Mouse (Mus musculus) midbrain, embryonic 11.5 days (tissue): ENCODE measurements around the gene Mia2. TPM values are rescaled to one million over a fixed set of nuclear protein-coding genes. Genes with fewer than 3 reads are reported as not detected.
A peak's percentile ranks its signal among the peaks of the same experiment; 100 is the strongest.
"Not testable (repeated sequence)": the region's sequence is repeated elsewhere in the genome, so short reads cannot be mapped to it uniquely, and the experiment has no call there.

Source experiments
- ATAC-seq: fragments of 200-750 bp; cut with Nextera tagmentation; 2 replicates; pipeline ENCODE4 v1.8.0; 2017; ENCODE audit warnings: moderate TSS enrichment, moderate library complexity; ENCODE audit not compliant: low FRiP score
- DNase-seq: peaks from one replicate; pipeline ENCODE4 v3.0.0; 2015; ENCODE audit warnings: low spot score; ENCODE audit errors: missing footprints
- H3K27ac ChIP-seq: fragments of 300-500 bp; sonication (generic); 2 replicates; pipeline ENCODE4 v1.5.1; 2014; ENCODE audit warnings: low read depth, low read length
- H3K27me3 ChIP-seq: fragments of 300-500 bp; sonication (generic); 2 replicates; pipeline ENCODE4 v1.6.1; 2014; ENCODE audit warnings: mild to moderate bottlenecking, low read length, moderate library complexity, mixed read lengths; ENCODE audit not compliant: control insufficient read depth, insufficient read depth
- H3K36me3 ChIP-seq: fragments of 300-500 bp; sonication (generic); 2 replicates; pipeline ENCODE4 v1.6.1; 2014; ENCODE audit warnings: mild to moderate bottlenecking, low read length, moderate library complexity, mixed read lengths; ENCODE audit not compliant: control insufficient read depth, insufficient read depth
- H3K4me1 ChIP-seq: fragments of 300-500 bp; sonication (generic); 2 replicates; pipeline ENCODE4 v1.6.1; 2014; ENCODE audit warnings: low read length; ENCODE audit not compliant: control insufficient read depth, insufficient read depth
- H3K4me2 ChIP-seq: fragments of 300-500 bp; sonication (generic); 2 replicates; pipeline ENCODE4 v1.6.1; 2014; ENCODE audit warnings: mild to moderate bottlenecking, moderate library complexity
- H3K4me3 ChIP-seq: fragments of 300-500 bp; sonication (generic); 2 replicates; pipeline ENCODE4 v1.5.1; 2014; ENCODE audit warnings: low read depth, low read length
- H3K9ac ChIP-seq: fragments of 300-500 bp; sonication (generic); 2 replicates; pipeline ENCODE4 v1.6.1; 2014; ENCODE audit warnings: low read length
- H3K9me3 ChIP-seq: fragments of 300-500 bp; sonication (generic); 2 replicates; pipeline ENCODE4 v1.6.1; 2016; ENCODE audit warnings: low read length; ENCODE audit not compliant: control insufficient read depth
- WGBS: fragments of 180-500 bp; shearing (Covaris S2); extraction: QIAGEN DNeasy Blood & Tissue Kit; methylation state at CpG from one replicate; pipeline ENCODE4 v1.1.7; 2014; 5-methylcytosine and 5-hydroxymethylcytosine counted together
- polyA plus RNA-seq: library from polyadenylated mRNA; unstranded; fragments of >200 nt; fragmentation: Nextera tagmentation; extraction: Ambion mirVana; gene quantifications from 2 replicates; pipeline ENCODE4 v1.2.1, GENCODE M21; 2014

Mia2 gene
- polyA plus RNA-seq = 55.4 and 63.4 TPM in 2 replicates

GRCm38 (mm10) chr12:59095104-59096025, at the start of gene Mia2:
Mia2 (plus strand) TSS chr12:59095799.
- no peak within 1 kb of the TSS for H3K9ac ChIP-seq
- no peak within 1 kb of the TSS for H3K27ac ChIP-seq
- ATAC-seq = no peak
- H3K36me3 ChIP-seq = no peaks in the 10 kb centered on the region
- no peak within 1 kb of the TSS for H3K4me2 ChIP-seq
- H3K4me1 ChIP-seq = no peaks in the 10 kb centered on the region
- no peak for DNase-seq
- 85% methylated on average over 19 of the region's 19 CpGs for WGBS
- no peaks in the 10 kb centered on the region for H3K9me3 ChIP-seq
- H3K27me3 ChIP-seq = no peaks in the 10 kb centered on the region
- no peak within 1 kb of the TSS for H3K4me3 ChIP-seq

- peak; percentile 35 for DNase-seq
- Histone ChIP-seq H3K27ac (no peak overlapping the region), H3K9ac (no peak overlapping the region), H3K4me1 (no peaks in the 10 kb centered on the region), H3K9me3 (no peaks in the 10 kb centered on the region), H3K4me2 (no peak overlapping the region), H3K4me3 (no peak overlapping the region), H3K36me3 (peaks cover 4% of the 10 kb centered on the region; the same call in 1 of the 2 replicates), H3K27me3 (no peaks in the 10 kb centered on the region)
- WGBS = 100% methylated on average over 3 of the region's 3 CpGs
- no peak for ATAC-seq
These were observed 43.1 kb upstream of the Mia2 start for GRCm38 (mm10) chr12:59052470-59052869.

GRCm38 (mm10) chr12:59053166-59053565, 42.4 kb upstream of the Mia2 start:
- H3K36me3 ChIP-seq = peaks cover 4% of the 10 kb centered on the region; the same call in 1 of the 2 replicates
- DNase-seq = no peak
- H3K4me1 ChIP-seq = no peaks in the 10 kb centered on the region
- ATAC-seq = no peak
- no peak overlapping the region for H3K27ac ChIP-seq
- WGBS = 92% methylated on average over 5 of the region's 5 CpGs
- no peaks in the 10 kb centered on the region for H3K27me3 ChIP-seq
- H3K4me3 ChIP-seq = no peak overlapping the region
- no peak overlapping the region for H3K9ac ChIP-seq
- no peaks in the 10 kb centered on the region for H3K9me3 ChIP-seq
- H3K4me2 ChIP-seq = no peak overlapping the region

- ATAC-seq (no peak), DNase-seq (peak; percentile 53)
- no peak overlapping the region for H3K9ac ChIP-seq
- no peak overlapping the region for H3K27ac ChIP-seq
- no peak overlapping the region for H3K4me2 ChIP-seq
- H3K27me3 ChIP-seq = no peaks in the 10 kb centered on the region
- H3K9me3 ChIP-seq = no peaks in the 10 kb centered on the region
- no peaks in the 10 kb centered on the region for H3K4me1 ChIP-seq
- peaks cover 6% of the 10 kb centered on the region; the same call in 1 of the 2 replicates for H3K36me3 ChIP-seq
- H3K4me3 ChIP-seq = no peak overlapping the region
These were observed 41.6 kb upstream of the Mia2 start for GRCm38 (mm10) chr12:59053976-59054375.

GRCm38 (mm10) chr12:59055196-59055850, 40.3 kb upstream of the Mia2 start:
- H3K36me3 ChIP-seq = peaks cover 6% of the 10 kb centered on the region; the same call in 1 of the 2 replicates
- 89% methylated on average over 4 of the region's 4 CpGs for WGBS
- H3K9me3 ChIP-seq = no peaks in the 10 kb centered on the region
- H3K27ac ChIP-seq = no peak overlapping the region
- H3K4me1 ChIP-seq = peaks cover 3% of the 10 kb centered on the region
- no peak overlapping the region for H3K4me3 ChIP-seq
- DNase-seq (no peak), ATAC-seq (no peak)
- H3K4me2 ChIP-seq = no peak overlapping the region
- H3K9ac ChIP-seq = no peak overlapping the region
- no peaks in the 10 kb centered on the region for H3K27me3 ChIP-seq

GRCm38 (mm10) chr12:59056222-59056621, 39.4 kb upstream of the Mia2 start:
- Histone ChIP-seq H3K36me3 (peaks cover 6% of the 10 kb centered on the region; the same call in 1 of the 2 replicates), H3K4me3 (no peak overlapping the region)
- WGBS = 98% methylated on average over 11 of the region's 11 CpGs

GRCm38 (mm10) chr12:59058242-59058641, 37.4 kb upstream of the Mia2 start:
- H3K27me3 ChIP-seq, H3K4me1 ChIP-seq, H3K9ac ChIP-seq, H3K9me3 ChIP-seq, H3K27ac ChIP-seq, H3K36me3 ChIP-seq, H3K4me3 ChIP-seq, H3K4me2 ChIP-seq, DNase-seq, ATAC-seq: not testable (repeated sequence)
- WGBS = 89% methylated on average over 5 of the region's 5 CpGs

More at GRCm38 (mm10) chr12:59056222-59056621, 39.4 kb upstream of the Mia2 start:
- peaks cover 5% of the 10 kb centered on the region for H3K4me1 ChIP-seq
- no peak for DNase-seq
- ATAC-seq = no peak
- H3K9me3 ChIP-seq = no peaks in the 10 kb centered on the region
- no peak overlapping the region for H3K27ac ChIP-seq
- no peak overlapping the region for H3K9ac ChIP-seq
- H3K4me2 ChIP-seq = no peak overlapping the region
- H3K27me3 ChIP-seq = no peaks in the 10 kb centered on the region

- 66% methylated on average over 4 of the region's 4 CpGs for WGBS
- Histone ChIP-seq H3K27me3 (no peaks in the 10 kb centered on the region), H3K4me2 (peak overlapping the region; percentile 56), H3K4me3 (peak overlapping the region; percentile 82), H3K36me3 (0 out of 2 replicates have a peak, but pooled peaks cover 2% of the 10 kb centered on the region), H3K4me1 (peaks cover 5% of the 10 kb centered on the region), H3K9me3 (no peaks in the 10 kb centered on the region), H3K27ac (no peak overlapping the region), H3K9ac (peak overlapping the region; percentile 86)
- ATAC-seq (no peak), DNase-seq (peak; percentile 84)
These were observed 35.3 kb upstream of the Mia2 start for GRCm38 (mm10) chr12:59060322-59060721.
